ENCODE assay signal across 19 mouse cellular contexts in genomic region chr10:45616012-45616411, GRCm38 (mm10).
"Had no signal": no experiment of that assay in that cellular context is flagged by ENCODE, and none has a peak within 500 bp of the region (broad histone marks: within the 10 kb centered on the region; RNA-seq: fewer than 3 reads in every experiment).

No protein-coding gene starts in this region.

- H3K27ac ChIP-seq: liver, embryonic 13.5 days; lung, embryonic 15.5 days; neural tube, embryonic 12.5 days; neural tube, embryonic 15.5 days; stomach, postnatal 0 days had no signal

- H3K4me3 ChIP-seq: liver, embryonic 13.5 days; lung, embryonic 15.5 days; megakaryocyte, embryonic 14.5 days; neural tube, embryonic 12.5 days; neural tube, embryonic 15.5 days had no signal

- H3K9me3 ChIP-seq: liver, embryonic 13.5 days; lung, embryonic 15.5 days; megakaryocyte, embryonic 14.5 days; neural tube, embryonic 12.5 days; neural tube, embryonic 15.5 days had no signal

- DNase-seq: kidney, adult 2 months; kidney, postnatal 10 days; kidney, postnatal 4 days; liver, embryonic 13.5 days; lung, adult 18-20 months; lung, postnatal 10 days; lung, postnatal 36 days; right cerebral cortex, adult 18-20 months; right cerebral cortex, postnatal 14 days; right cerebral cortex, postnatal 4 days; thymus, adult 2 months; thymus, postnatal 14 days; thymus, postnatal 4 days had no signal

- H3K9ac ChIP-seq: liver, embryonic 13.5 days; lung, embryonic 15.5 days; neural tube, embryonic 12.5 days; neural tube, embryonic 15.5 days had no signal

- H3K36me3 ChIP-seq: neural tube, embryonic 15.5 days had no signal

- H3K27me3 ChIP-seq: liver, embryonic 13.5 days; lung, embryonic 15.5 days; megakaryocyte, embryonic 14.5 days; neural tube, embryonic 12.5 days; neural tube, embryonic 15.5 days had no signal

- ATAC-seq: intestine, postnatal 0 days had no signal

- H3K4me1 ChIP-seq: liver, embryonic 13.5 days; lung, embryonic 15.5 days; neural tube, embryonic 12.5 days; neural tube, embryonic 15.5 days had no signal

- H3K4me2 ChIP-seq: liver, embryonic 13.5 days; lung, embryonic 15.5 days; neural tube, embryonic 12.5 days; neural tube, embryonic 15.5 days had no signal
